Comparison of ENCODE assay signal across 8 mouse cellular contexts in the genomic region with DNA sequence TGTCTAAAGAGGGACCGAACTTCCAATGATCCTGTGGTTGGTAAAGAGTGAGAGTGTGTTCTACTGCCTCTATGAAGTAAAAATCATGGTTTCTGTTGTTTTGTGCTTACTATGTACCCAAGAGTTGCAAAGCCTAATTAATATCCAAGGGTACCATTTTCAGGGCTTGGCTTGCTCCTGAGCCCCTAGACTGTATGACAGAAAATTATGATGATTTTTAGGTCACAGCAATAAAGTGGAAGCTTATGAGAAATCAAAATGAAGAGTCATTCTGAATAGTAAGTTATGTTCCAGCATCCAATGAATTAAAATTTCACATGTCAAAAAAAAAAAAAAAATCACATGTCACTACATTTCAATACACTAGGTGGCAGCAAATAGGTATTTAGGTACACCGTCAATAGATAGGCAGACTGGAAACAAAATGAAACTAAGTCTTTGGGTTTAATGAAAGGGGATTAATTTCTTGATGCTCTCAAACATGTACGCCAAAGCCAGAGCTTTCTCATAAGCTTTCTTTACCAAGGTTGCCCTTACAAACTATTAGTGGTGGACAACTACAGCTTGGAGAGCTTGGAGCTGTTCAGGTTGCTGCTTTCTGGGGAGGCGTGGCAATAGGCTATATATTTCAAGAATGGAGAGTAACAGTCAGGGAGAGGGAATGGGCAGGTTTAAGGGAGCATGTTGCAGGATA. TPM values are rescaled to one million over a fixed set of nuclear protein-coding genes. Genes with fewer than 3 reads are reported as not detected.
A peak's percentile ranks its signal among the peaks of the same experiment; 100 is the strongest.
DNase-seq lines count a peak whose midpoint lies in the region; ATAC-seq and TF ChIP-seq lines count a peak whose summit lies in the region.

No protein-coding gene starts in this region.

- H3K4me3 ChIP-seq in intestine, embryonic 14.5 days (ENCODE audit: low read depth, low read length): no peak overlapping the region
- no peak overlapping the region for H3K4me3 ChIP-seq in thymus, adult 2 months (ENCODE audit: control insufficient read depth, insufficient read depth, low read length)

- no peak for TF ChIP-seq CTCF in thymus, adult 2 months (IDR thresholded peaks at IDR 0.05; ENCODE audit: borderline replicate concordance, control insufficient read depth, extremely low read depth, insufficient read depth, low read length, poor library complexity)

- no peaks in the 10 kb centered on the region for H3K9me3 ChIP-seq in intestine, embryonic 14.5 days (ENCODE audit: control insufficient read depth, low read length)

- H3K9ac ChIP-seq in intestine, embryonic 14.5 days (ENCODE audit: low read length): no peak overlapping the region

- H3K36me3 ChIP-seq in intestine, embryonic 14.5 days (ENCODE audit: control insufficient read depth, insufficient read depth, low read length): 0 out of 2 replicates have a peak, but pooled peaks cover 7% of the 10 kb centered on the region
- H3K36me3 ChIP-seq in thymus, adult 2 months (ENCODE audit: control insufficient read depth, insufficient read depth, low read length): no peaks in the 10 kb centered on the region

- no peaks in the 10 kb centered on the region for H3K4me1 ChIP-seq in intestine, embryonic 14.5 days (replicated peaks; ENCODE audit: control insufficient read depth, insufficient read depth, low read length)
- H3K4me1 ChIP-seq in thymus, adult 2 months (replicated peaks; ENCODE audit: control insufficient read depth, insufficient read depth, low read length): no peaks in the 10 kb centered on the region

- DNase-seq in heart, adult 8-10 months (ENCODE audit: low spot score): peak; percentile 28
- DNase-seq in heart, adult 9 months (ENCODE audit: low spot score in 2 of 2): no peak
- peak; percentile 25 for DNase-seq in CD4-positive, CD25-positive, alpha-beta regulatory T cell, adult 2 months (ENCODE audit: low read depth, low spot score)
- DNase-seq in c-Kit-positive CD71-positive TER-119-positive erythroid progenitor cells, embryonic 14.5 days (ENCODE audit: low spot score): peak; percentile 1
- DNase-seq in intestine, embryonic 14.5 days (ENCODE audit: low spot score): peak; percentile 58
- DNase-seq in retina, postnatal 1 day: peak; percentile 64
- no peak for DNase-seq in thymus, adult 2 months
- no peak for DNase-seq in right cerebral cortex, adult 2 months (ENCODE audit: low spot score in 2 of 2)

- H3K27ac ChIP-seq in intestine, embryonic 14.5 days (ENCODE audit: low read depth): no peak overlapping the region
- no peak overlapping the region for H3K27ac ChIP-seq in thymus, adult 2 months (ENCODE audit: control insufficient read depth, insufficient read depth, low read length)

- ATAC-seq in intestine, embryonic 14.5 days (replicated peaks; ENCODE audit: low FRiP score, low TSS enrichment, low read depth): no peak

- peak overlapping the region; percentile 18 for H3K4me2 ChIP-seq in intestine, embryonic 14.5 days (ENCODE audit: low read length)

- TF ChIP-seq POLR2A in thymus, adult 2 months (IDR thresholded peaks at IDR 0.05; ENCODE audit: control insufficient read depth, extremely low read depth, insufficient read depth, low read length, poor library complexity): no peak

- H3K27me3 ChIP-seq in intestine, embryonic 14.5 days (replicated peaks; ENCODE audit: control insufficient read depth, insufficient read depth, low read length): no peaks in the 10 kb centered on the region
- H3K27me3 ChIP-seq in thymus, adult 2 months (ENCODE audit: control insufficient read depth, insufficient read depth, low read length): no peaks in the 10 kb centered on the region

- 63% methylated on average over 4 of the region's 4 CpGs for WGBS in intestine, embryonic 14.5 days
- WGBS in thymus, adult 2 months: 43% methylated on average over 4 of the region's 4 CpGs

RNA-seq across cellular contexts. Expression of a gene that starts 52.9 kb away (rescaled TPM):
- under 1 TPM in 3 of 4 experiments, not detected in 1; 0.20 to 0.69 (median 0.38) TPM for total RNA-seq in heart, adult 8-10 months (2022)
- 0.16 and 0.24 TPM in 2 replicates for polyA plus RNA-seq in intestine, embryonic 14.5 days (2014; fragmentation: Nextera tagmentation; extraction: Ambion mirVana)
- polyA plus RNA-seq in thymus, adult 2 months (2012; rRNA removed): 0.22 and 0.80 TPM in 2 replicates

Comparison
In these comparisons a context has a peak if more than half of its experiments do, and no peak if none do; other contexts are left out.
1. DNase-seq: peak in heart, adult 8-10 months (single experiment), CD4-positive, CD25-positive, alpha-beta regulatory T cell, adult 2 months (single experiment), c-Kit-positive CD71-positive TER-119-positive erythroid progenitor cells, embryonic 14.5 days (single experiment), intestine, embryonic 14.5 days (single experiment) and retina, postnatal 1 day (single experiment); none in heart, adult 9 months (0 of 2), thymus, adult 2 months (single experiment) and right cerebral cortex, adult 2 months (0 of 2).